Mouse (Mus musculus): ENCODE results near the gene Herc4.

GRCm38 (mm10) chr10:63201534-63201933 lies 42.1 kb upstream of the Herc4 start:
- TF ChIP-seq CTCF (IDR thresholded peaks at IDR 0.05; ENCODE audit: borderline replicate concordance, control insufficient read depth, extremely low read depth, insufficient read depth, low read length, poor library complexity) (no peak), POLR2A (IDR thresholded peaks at IDR 0.05; ENCODE audit: control insufficient read depth, extremely low read depth, insufficient read depth, low read length, poor library complexity) (no peak)

All from thymus, adult 2 months (tissue).